Mouse (Mus musculus): ENCODE results near the gene Gpr135. TPM values are rescaled to one million over a fixed set of nuclear protein-coding genes. Genes with fewer than 3 reads are reported as not detected.

The Gpr135 gene
- polyA plus RNA-seq, 1 experiment from 2014 or later = 2.9 TPM

DNA sequence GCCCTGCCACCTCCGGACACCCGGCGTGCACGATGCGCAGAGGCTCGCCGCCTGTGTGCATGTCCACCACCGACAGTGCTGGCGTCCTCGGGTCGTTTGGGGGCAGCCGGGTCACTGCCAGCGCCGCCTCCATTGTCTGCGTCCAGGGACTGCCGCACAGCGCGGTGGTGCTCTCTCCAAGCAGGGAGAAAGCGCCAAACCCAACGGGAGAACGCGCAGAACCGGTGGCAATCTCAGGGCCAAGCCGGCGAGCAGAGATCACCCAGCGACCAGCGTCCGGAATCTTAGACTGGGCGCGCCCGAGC lies 14.1 kb upstream of the Gpr135 start:
- H3K4me3 ChIP-seq = peak overlapping the region; percentile 64
- peak overlapping the region; percentile 81 for H3K9ac ChIP-seq
- ATAC-seq (ENCODE audit: low read depth) = no peak
- peaks cover 48% of the 10 kb centered on the region for H3K4me1 ChIP-seq (replicated peaks)
- 0 out of 2 replicates have a peak, but pooled peaks cover 2% of the 10 kb centered on the region for H3K36me3 ChIP-seq
- H3K9me3 ChIP-seq = no peaks in the 10 kb centered on the region
- H3K27me3 ChIP-seq = no peaks in the 10 kb centered on the region
- H3K4me2 ChIP-seq = peak overlapping the region; percentile 84
- H3K27ac ChIP-seq (replicated peaks) = peak overlapping the region; percentile 90
- WGBS = under 1% methylated on average over 31 of the region's 31 CpGs

- H3K9ac ChIP-seq = peak overlapping the region; percentile 81
- H3K27ac ChIP-seq (replicated peaks) = peak overlapping the region; percentile 90
- H3K4me1 ChIP-seq (replicated peaks) = peaks cover 45% of the 10 kb centered on the region
- peak overlapping the region; percentile 84 for H3K4me2 ChIP-seq
- ATAC-seq (ENCODE audit: low read depth) = peak; percentile 13
- H3K4me3 ChIP-seq = peak overlapping the region; percentile 64
- no peaks in the 10 kb centered on the region for H3K36me3 ChIP-seq
- no peaks in the 10 kb centered on the region for H3K9me3 ChIP-seq
- no peaks in the 10 kb centered on the region for H3K27me3 ChIP-seq
- WGBS = 3% methylated on average over 46 of the region's 46 CpGs
Measured at GRCm38 (mm10) chr12:72084261-72085023, 13.5 kb upstream of the Gpr135 start.

- peaks cover 36% of the 10 kb centered on the region for H3K4me1 ChIP-seq (replicated peaks)
- WGBS = 85% methylated on average over 9 of the region's 9 CpGs
- H3K4me2 ChIP-seq = 0 out of 2 replicates have a peak overlapping the region, but pooled peaks have one; percentile 84
Measured at GRCm38 (mm10) chr12:72083265-72083664, 12.3 kb upstream of the Gpr135 start.

DNA sequence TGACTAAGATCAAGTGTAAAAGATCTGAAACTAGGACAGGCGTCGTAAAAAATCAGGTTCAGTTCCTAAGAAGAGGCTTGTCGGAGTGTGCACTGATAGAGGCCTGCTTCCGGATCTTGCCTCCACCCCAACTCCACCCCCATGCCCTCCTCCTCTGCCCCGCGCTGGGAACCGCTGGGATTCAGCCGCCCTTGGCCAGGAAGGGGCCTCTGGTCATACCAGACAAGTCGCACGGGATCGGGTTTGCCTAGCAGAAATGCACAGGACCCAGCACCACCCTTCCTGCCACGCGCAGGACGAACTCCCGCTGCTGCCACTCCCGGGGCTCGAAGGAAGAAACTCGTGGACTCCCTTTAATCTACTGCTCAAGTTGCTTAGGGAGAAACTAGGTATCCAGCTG lies 11.4 kb upstream of the Gpr135 start:
- peak overlapping the region; percentile 20 for H3K4me3 ChIP-seq
- no peaks in the 10 kb centered on the region for H3K36me3 ChIP-seq
- peaks cover 27% of the 10 kb centered on the region for H3K4me1 ChIP-seq (replicated peaks)
- WGBS = 20% methylated on average over 18 of the region's 18 CpGs
- ATAC-seq (ENCODE audit: low read depth) = no peak
- no peak overlapping the region for H3K27ac ChIP-seq (replicated peaks)
- peak overlapping the region; percentile 45 for H3K4me2 ChIP-seq
- H3K9me3 ChIP-seq = no peaks in the 10 kb centered on the region
- no peaks in the 10 kb centered on the region for H3K27me3 ChIP-seq
- peak overlapping the region; percentile 52 for H3K9ac ChIP-seq

More at GRCm38 (mm10) chr12:72083265-72083664, 12.3 kb upstream of the Gpr135 start:
- Histone ChIP-seq H3K4me3 (no peak overlapping the region), H3K9ac (no peak overlapping the region), H3K27ac (replicated peaks) (no peak overlapping the region), H3K36me3 (no peaks in the 10 kb centered on the region), H3K9me3 (no peaks in the 10 kb centered on the region), H3K27me3 (no peaks in the 10 kb centered on the region)
- ATAC-seq (ENCODE audit: low read depth) = no peak

DNA sequence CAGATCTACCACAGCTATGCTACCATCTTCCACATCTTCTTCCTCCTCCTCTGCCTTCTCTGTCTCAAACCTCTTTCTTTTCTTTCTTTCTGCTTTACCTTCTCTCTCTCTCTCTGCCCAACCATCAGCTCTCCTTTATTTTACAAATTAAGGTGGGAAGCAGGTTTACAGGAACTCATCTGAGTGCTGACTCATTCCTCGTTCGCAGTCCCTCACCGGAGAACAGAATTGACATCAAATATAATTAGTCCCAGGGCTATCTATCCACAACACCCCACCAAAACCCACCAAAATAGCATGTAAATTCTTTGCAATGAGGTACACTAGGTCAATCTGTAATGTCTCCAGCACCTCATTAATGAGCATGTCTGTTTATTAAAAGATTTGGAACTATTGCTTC lies 11.0 kb upstream of the Gpr135 start:
- H3K9ac ChIP-seq = peak overlapping the region; percentile 52
- H3K4me3 ChIP-seq = no peak overlapping the region
- no peak for ATAC-seq (ENCODE audit: low read depth)
- H3K27me3 ChIP-seq = no peaks in the 10 kb centered on the region
- H3K27ac ChIP-seq (replicated peaks) = no peak overlapping the region
- peak overlapping the region; percentile 45 for H3K4me2 ChIP-seq
- no peaks in the 10 kb centered on the region for H3K9me3 ChIP-seq
- H3K36me3 ChIP-seq = no peaks in the 10 kb centered on the region
- peaks cover 24% of the 10 kb centered on the region for H3K4me1 ChIP-seq (replicated peaks)
- 66% methylated on average over 3 of the region's 3 CpGs for WGBS

DNA sequence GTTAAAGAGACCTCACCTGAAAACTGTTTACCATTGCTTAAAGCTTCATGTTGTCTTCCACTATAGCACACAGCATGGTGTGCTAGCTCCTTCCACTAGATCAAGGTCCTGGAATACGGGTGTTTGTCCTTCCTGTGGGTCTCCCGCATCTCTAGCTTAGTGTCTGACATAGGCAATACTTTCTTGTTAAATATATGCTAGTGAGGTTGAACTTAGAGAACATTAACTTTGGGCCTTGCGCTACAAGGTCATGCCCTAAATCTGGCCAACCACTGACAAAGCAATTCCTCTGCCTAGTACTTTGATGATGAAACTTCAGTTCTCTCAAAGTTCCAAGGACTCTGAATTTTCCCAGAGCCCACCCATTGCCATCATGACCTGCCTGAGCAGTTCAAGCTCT lies 7.3 kb upstream of the Gpr135 start:
- ATAC-seq (ENCODE audit: low read depth) = no peak
- H3K27me3 ChIP-seq = no peaks in the 10 kb centered on the region
- peaks cover 10% of the 10 kb centered on the region for H3K4me1 ChIP-seq (replicated peaks)
- peaks cover 5% of the 10 kb centered on the region; the same call in 1 of the 2 replicates for H3K36me3 ChIP-seq
- H3K4me2 ChIP-seq = no peak overlapping the region
- no peak overlapping the region for H3K27ac ChIP-seq (replicated peaks)
- WGBS = 88% methylated on average over 3 of the region's 3 CpGs
- H3K4me3 ChIP-seq = no peak overlapping the region
- no peaks in the 10 kb centered on the region for H3K9me3 ChIP-seq
- H3K9ac ChIP-seq = no peak overlapping the region

- 4% methylated on average over 40 of the region's 40 CpGs for WGBS
- peak overlapping the region; percentile 74 for H3K4me3 ChIP-seq
- H3K27ac ChIP-seq (replicated peaks) = peak overlapping the region; percentile 86
- ATAC-seq (ENCODE audit: low read depth) = peak; percentile 6
- no peaks in the 10 kb centered on the region for H3K9me3 ChIP-seq
- H3K36me3 ChIP-seq = peaks cover 5% of the 10 kb centered on the region; the same call in 1 of the 2 replicates
- H3K27me3 ChIP-seq = peaks cover 17% of the 10 kb centered on the region
- peaks cover 18% of the 10 kb centered on the region for H3K4me1 ChIP-seq (replicated peaks)
- H3K4me2 ChIP-seq = peak overlapping the region; percentile 85
- H3K9ac ChIP-seq = peak overlapping the region; percentile 84
Measured at GRCm38 (mm10) chr12:72069626-72070326, 1.1 kb downstream of the Gpr135 start.

DNA sequence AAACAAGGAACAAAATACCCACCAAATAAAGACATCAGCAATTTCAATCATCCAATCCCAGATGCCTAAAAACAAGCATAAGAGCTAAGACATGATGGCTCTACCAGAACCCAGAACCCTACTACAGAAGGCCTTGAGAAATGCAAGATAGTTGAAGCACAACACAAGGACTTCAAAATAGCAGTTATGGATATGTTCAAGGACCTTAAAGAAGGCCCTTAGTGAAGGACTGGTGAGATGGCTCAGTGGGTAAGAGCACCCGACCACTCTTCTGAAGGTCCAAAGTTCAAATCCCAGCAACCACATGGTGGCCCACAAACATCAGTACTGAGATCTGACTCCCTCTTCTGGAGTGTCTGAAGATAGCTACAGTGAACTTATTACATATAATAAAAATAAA lies 13.1 kb downstream of the Gpr135 start:
- 95% methylated on average over 1 of the region's 1 CpGs for WGBS

DNA sequence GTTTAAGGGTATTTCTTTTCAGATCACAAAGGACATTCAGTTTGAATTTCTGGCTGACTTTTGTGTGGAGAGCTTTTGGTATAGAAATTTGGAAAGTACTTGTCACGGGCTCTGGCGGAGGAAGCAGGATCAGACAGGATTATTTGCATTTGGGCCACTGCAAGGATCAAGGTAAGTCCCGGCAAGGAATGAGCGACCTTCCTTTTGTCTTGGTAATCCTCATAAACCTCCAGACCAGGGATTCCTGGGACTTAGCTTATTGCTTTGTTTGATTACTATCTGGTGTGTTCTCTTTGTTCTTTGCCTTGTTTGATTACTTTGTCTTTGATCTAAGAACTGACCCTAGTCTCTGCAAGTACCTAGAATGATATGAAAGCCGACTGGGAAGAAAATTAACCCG lies 17.1 kb downstream of the Gpr135 start:
- 29% methylated on average over 6 of the region's 6 CpGs for WGBS
- Histone ChIP-seq H3K27me3 (no peaks in the 10 kb centered on the region), H3K4me1 (replicated peaks) (no peaks in the 10 kb centered on the region), H3K4me2 (no peak overlapping the region), H3K27ac (replicated peaks) (no peak overlapping the region), H3K4me3 (no peak overlapping the region), H3K36me3 (no peaks in the 10 kb centered on the region), H3K9ac (no peak overlapping the region), H3K9me3 (peaks cover 6% of the 10 kb centered on the region; the same call in 1 of the 2 replicates)
- ATAC-seq (ENCODE audit: low read depth) = no peak

More for the DNA sequence above, 13.1 kb downstream of the Gpr135 start:
- Histone ChIP-seq H3K9me3 (no peaks in the 10 kb centered on the region), H3K27ac (replicated peaks) (no peak overlapping the region), H3K9ac (no peak overlapping the region), H3K36me3 (no peaks in the 10 kb centered on the region), H3K4me1 (replicated peaks) (no peaks in the 10 kb centered on the region), H3K27me3 (no peaks in the 10 kb centered on the region), H3K4me2 (no peak overlapping the region), H3K4me3 (no peak overlapping the region)
- no peak for ATAC-seq (ENCODE audit: low read depth)

DNA sequence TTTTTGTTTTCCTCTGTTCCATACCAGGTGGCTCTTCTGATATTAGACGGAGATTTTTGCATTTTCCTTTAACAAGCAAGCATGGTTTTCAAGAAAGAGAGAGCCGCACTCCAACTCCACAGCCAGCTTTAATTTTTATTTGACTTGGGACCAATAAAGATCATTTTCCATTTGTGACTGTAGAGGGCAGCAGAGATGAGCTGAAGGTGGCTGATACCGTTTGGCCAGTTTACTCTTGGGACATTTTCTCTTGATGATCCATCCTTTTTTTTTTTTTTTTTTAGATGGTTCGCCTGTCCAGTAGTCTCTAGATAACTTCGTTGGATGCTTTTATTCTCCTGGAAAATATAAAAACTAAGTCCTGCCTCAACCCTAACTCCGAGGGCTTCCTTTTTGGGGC lies 17.6 kb downstream of the Gpr135 start:
- Histone ChIP-seq H3K4me2 (no peak overlapping the region), H3K9me3 (peaks cover 6% of the 10 kb centered on the region; the same call in 1 of the 2 replicates), H3K9ac (no peak overlapping the region), H3K4me3 (no peak overlapping the region), H3K27ac (replicated peaks) (no peak overlapping the region), H3K27me3 (no peaks in the 10 kb centered on the region), H3K4me1 (replicated peaks) (no peaks in the 10 kb centered on the region), H3K36me3 (no peaks in the 10 kb centered on the region)
- ATAC-seq (ENCODE audit: low read depth) = no peak
- 44% methylated on average over 6 of the region's 6 CpGs for WGBS

GRCm38 (mm10) chr12:72052571-72052970 lies 18.4 kb downstream of the Gpr135 start:
- Histone ChIP-seq H3K4me2 (no peak overlapping the region), H3K27me3 (no peaks in the 10 kb centered on the region), H3K4me1 (replicated peaks) (no peaks in the 10 kb centered on the region), H3K9ac (no peak overlapping the region), H3K27ac (replicated peaks) (no peak overlapping the region), H3K4me3 (no peak overlapping the region), H3K36me3 (no peaks in the 10 kb centered on the region), H3K9me3 (peaks cover 6% of the 10 kb centered on the region; the same call in 1 of the 2 replicates)
- WGBS = 82% methylated on average over 6 of the region's 6 CpGs
- no peak for ATAC-seq (ENCODE audit: low read depth)

GRCm38 (mm10) chr12:72050821-72051220 lies 20.1 kb downstream of the Gpr135 start:
- 88% methylated on average over 4 of the region's 4 CpGs for WGBS
- H3K27ac ChIP-seq (replicated peaks) = no peak overlapping the region
- H3K4me2 ChIP-seq = no peak overlapping the region
- no peaks in the 10 kb centered on the region for H3K4me1 ChIP-seq (replicated peaks)
- no peaks in the 10 kb centered on the region for H3K36me3 ChIP-seq
- H3K9me3 ChIP-seq = peaks cover 6% of the 10 kb centered on the region; the same call in 1 of the 2 replicates
- ATAC-seq (ENCODE audit: low read depth) = no peak
- no peak overlapping the region for H3K4me3 ChIP-seq
- H3K9ac ChIP-seq = no peak overlapping the region
- H3K27me3 ChIP-seq = no peaks in the 10 kb centered on the region
